Mouse (Mus musculus): Measurements from ENCODE around the gene Itpr1. TPM values are rescaled to one million over a fixed set of nuclear protein-coding genes. Genes with fewer than 3 reads are reported as not detected.

Itpr1 gene
- polyA plus RNA-seq, 1 experiment from 2014 or later = 7.4 TPM

DNA sequence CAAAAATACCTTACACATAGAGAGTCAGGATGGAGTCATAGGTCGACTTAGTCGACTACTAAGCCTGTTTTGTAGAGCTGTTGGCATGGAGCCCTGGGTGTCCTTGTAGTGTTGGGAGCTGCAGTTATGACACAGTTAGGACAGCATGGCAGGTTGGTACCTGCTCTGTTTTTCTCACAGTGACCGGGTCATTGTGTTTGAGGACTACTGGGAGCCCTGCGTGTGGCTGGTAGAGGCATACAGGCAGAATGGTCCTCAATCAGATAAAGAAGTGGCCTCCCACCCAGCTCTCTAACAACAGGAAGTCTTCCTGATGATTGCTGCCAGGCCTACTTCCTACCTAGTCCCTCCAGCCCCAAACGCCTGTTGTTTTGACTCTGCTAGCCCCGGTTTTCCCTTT lies 20.2 kb downstream of the Itpr1 start:
- Histone ChIP-seq H3K9ac (replicated peaks) (no peak overlapping the region), H3K4me1 (peaks cover 3% of the 10 kb centered on the region; the same call in 1 of the 2 replicates), H3K27ac (replicated peaks) (no peak overlapping the region), H3K4me3 (no peak overlapping the region), H3K4me2 (replicated peaks) (no peak overlapping the region), H3K27me3 (no peaks in the 10 kb centered on the region), H3K36me3 (no peaks in the 10 kb centered on the region), H3K9me3 (no peaks in the 10 kb centered on the region)
- 74% methylated on average over 6 of the region's 6 CpGs for WGBS
- no peak for ATAC-seq (ENCODE audit: low FRiP score, low read depth)

DNA sequence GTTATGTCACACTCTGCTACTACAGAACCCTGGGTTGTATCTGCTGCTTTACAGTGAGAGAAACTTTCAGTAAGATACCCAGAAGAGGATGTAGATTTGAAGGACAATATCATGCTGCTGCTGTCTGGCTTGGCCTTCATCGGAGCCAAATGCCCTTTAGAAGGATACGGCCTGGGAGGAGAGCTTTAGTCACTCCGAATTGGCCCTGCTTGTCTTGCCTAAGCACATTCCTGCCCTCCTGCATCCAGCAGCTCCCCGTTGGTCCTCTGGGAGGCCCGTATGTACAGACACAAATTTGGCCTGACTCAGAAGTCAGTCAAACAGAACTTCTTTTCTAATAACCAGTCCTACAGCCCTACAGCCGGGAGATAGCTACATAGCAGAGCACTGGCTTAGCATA lies 21.6 kb downstream of the Itpr1 start:
- H3K4me2 ChIP-seq (replicated peaks) = no peak overlapping the region
- H3K36me3 ChIP-seq = no peaks in the 10 kb centered on the region
- H3K9me3 ChIP-seq = no peaks in the 10 kb centered on the region
- no peak overlapping the region for H3K9ac ChIP-seq (replicated peaks)
- ATAC-seq (ENCODE audit: low FRiP score, low read depth) = no peak
- no peaks in the 10 kb centered on the region; the same call in 1 of the 2 replicates for H3K4me1 ChIP-seq
- H3K27ac ChIP-seq (replicated peaks) = no peak overlapping the region
- WGBS = 81% methylated on average over 6 of the region's 6 CpGs
- H3K27me3 ChIP-seq = no peaks in the 10 kb centered on the region
- H3K4me3 ChIP-seq = no peak overlapping the region

DNA sequence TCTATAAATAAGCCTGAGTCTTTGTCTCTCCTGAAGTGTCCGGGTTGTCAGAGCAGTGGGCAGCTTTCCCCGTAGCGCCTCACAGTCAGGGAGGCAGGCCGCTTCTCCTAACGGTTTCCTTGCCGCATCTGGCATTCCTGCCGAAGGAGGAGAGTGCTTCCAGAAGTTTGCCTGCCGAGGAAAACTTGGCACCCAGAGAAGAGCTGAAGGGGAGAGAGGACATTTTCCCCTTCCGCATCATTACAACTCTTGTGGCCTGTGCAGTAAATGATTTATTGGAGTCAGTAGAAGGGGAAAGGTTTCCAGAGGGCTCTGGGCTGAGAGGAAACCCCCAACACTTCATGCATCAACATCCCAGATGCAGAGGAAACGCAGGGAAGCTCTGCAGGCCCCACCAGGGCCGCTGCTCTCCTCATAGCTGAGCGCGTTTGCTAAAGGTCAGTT lies 22.8 kb downstream of the Itpr1 start:
- H3K27ac ChIP-seq (replicated peaks) = no peak overlapping the region
- H3K4me2 ChIP-seq (replicated peaks) = no peak overlapping the region
- no peaks in the 10 kb centered on the region for H3K36me3 ChIP-seq
- H3K27me3 ChIP-seq = no peaks in the 10 kb centered on the region
- no peaks in the 10 kb centered on the region; the same call in 1 of the 2 replicates for H3K4me1 ChIP-seq
- no peak overlapping the region for H3K9ac ChIP-seq (replicated peaks)
- H3K9me3 ChIP-seq = no peaks in the 10 kb centered on the region
- ATAC-seq (ENCODE audit: low FRiP score, low read depth) = no peak
- H3K4me3 ChIP-seq = no peak overlapping the region
- WGBS = 64% methylated on average over 13 of the region's 13 CpGs

DNA sequence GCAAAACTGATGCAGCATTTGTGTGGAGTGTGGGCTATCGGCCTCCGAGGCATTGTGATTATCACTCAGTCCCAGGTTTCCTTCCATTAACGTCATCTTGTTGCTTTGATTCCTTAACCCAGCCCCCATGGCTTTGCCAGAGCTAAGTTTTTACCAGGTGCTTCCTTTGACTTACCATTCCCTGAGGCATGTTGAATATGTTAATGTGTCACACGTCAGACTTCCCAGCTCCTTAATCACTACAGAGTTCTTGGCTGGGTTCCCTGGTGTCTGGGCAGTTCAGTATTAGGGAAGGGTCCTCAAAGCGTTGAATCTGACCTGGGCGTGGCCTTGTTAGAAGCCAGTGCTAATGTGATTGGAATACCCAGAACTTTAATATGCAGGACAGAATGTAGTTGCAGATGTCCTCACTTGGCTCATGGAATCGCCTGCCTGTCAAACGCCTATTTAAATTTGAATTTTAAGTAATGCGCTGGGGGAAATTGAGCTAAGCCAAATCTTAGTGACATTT lies 23.6 kb downstream of the Itpr1 start:
- peak; percentile 58; the same call in 1 of the 2 replicates for ATAC-seq (ENCODE audit: low FRiP score, low read depth)
- no peaks in the 10 kb centered on the region for H3K36me3 ChIP-seq
- H3K27me3 ChIP-seq = no peaks in the 10 kb centered on the region
- no peak overlapping the region for H3K4me2 ChIP-seq (replicated peaks)
- H3K9me3 ChIP-seq = no peaks in the 10 kb centered on the region
- 74% methylated on average over 9 of the region's 9 CpGs for WGBS
- no peak overlapping the region; the same call in 1 of the 2 replicates for H3K27ac ChIP-seq (replicated peaks)
- H3K4me1 ChIP-seq = no peaks in the 10 kb centered on the region; the same call in 1 of the 2 replicates
- no peak overlapping the region for H3K9ac ChIP-seq (replicated peaks)
- H3K4me3 ChIP-seq = no peak overlapping the region

DNA sequence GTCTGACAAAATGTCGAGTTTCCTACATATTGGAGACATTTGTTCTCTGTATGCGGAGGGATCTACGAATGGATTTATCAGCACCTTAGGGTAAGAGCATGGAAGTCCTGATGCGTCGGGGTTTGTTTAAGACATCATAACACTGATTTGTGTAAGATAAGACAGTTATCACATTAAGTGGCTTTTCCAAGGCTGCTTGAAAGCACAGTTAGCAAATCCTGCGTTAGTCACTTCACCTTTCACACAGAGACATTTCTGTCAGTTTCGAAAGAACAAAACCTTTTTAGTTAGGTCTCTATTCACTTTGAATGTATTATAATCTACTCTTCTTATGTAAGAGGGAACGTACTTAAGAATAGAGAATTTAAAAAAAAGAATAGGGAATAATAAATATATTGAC lies 24.1 kb downstream of the Itpr1 start:
- H3K36me3 ChIP-seq = no peaks in the 10 kb centered on the region
- H3K27me3 ChIP-seq = no peaks in the 10 kb centered on the region
- no peaks in the 10 kb centered on the region for H3K9me3 ChIP-seq
- H3K4me2 ChIP-seq (replicated peaks) = no peak overlapping the region
- no peak overlapping the region for H3K27ac ChIP-seq (replicated peaks)
- 87% methylated on average over 8 of the region's 8 CpGs for WGBS
- ATAC-seq (ENCODE audit: low FRiP score, low read depth) = no peak
- H3K4me1 ChIP-seq = no peaks in the 10 kb centered on the region; the same call in 1 of the 2 replicates
- no peak overlapping the region for H3K4me3 ChIP-seq
- H3K9ac ChIP-seq (replicated peaks) = no peak overlapping the region

DNA sequence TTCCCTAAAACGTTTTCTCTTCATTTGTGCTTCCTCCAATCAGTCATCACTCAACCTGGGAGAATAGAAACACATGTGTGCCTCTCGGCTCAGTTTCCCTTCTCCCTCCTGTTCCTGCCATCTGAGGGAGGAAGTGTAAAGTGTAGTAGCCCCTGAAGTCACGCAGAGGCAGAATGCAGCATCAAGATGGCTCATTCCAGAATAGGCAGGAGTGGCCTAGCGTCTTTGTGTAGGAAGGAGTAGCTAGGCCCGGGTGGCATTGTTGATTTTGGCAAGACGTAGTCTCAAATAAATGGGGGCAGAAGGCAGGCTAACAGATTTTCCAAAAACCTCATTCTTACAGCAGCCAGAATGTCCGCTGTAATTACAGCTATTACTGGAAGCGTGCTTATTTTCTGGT lies 24.7 kb downstream of the Itpr1 start:
- no peaks in the 10 kb centered on the region for H3K9me3 ChIP-seq
- no peaks in the 10 kb centered on the region for H3K27me3 ChIP-seq
- no peak overlapping the region for H3K9ac ChIP-seq (replicated peaks)
- no peak for ATAC-seq (ENCODE audit: low FRiP score, low read depth)
- no peaks in the 10 kb centered on the region; the same call in 1 of the 2 replicates for H3K4me1 ChIP-seq
- H3K4me3 ChIP-seq = no peak overlapping the region
- 83% methylated on average over 8 of the region's 8 CpGs for WGBS
- H3K36me3 ChIP-seq = no peaks in the 10 kb centered on the region
- no peak overlapping the region for H3K27ac ChIP-seq (replicated peaks)
- H3K4me2 ChIP-seq (replicated peaks) = no peak overlapping the region

DNA sequence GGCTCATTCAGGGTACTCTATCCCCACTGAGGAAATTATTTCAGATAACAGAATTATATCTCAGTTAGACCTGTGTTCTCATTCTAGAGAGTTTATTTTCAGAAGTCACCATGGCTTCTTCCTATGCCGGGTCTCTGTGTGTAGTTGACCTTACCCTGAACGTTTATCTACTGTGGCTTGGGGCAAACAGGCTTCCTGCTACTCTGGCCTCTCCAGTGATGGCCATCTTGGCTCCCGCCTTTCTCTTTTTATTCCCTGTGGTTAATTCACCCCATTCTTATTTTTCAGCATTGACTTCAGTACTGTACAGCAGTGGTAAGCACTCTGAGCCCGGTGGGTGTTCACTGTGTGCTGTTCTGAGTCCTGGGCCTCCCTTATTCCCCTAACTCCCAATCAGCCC lies 25.1 kb downstream of the Itpr1 start:
- 87% methylated on average over 4 of the region's 4 CpGs for WGBS
- H3K9ac ChIP-seq (replicated peaks) = no peak overlapping the region
- H3K4me1 ChIP-seq = no peaks in the 10 kb centered on the region; the same call in 1 of the 2 replicates
- no peaks in the 10 kb centered on the region for H3K9me3 ChIP-seq
- H3K4me2 ChIP-seq (replicated peaks) = no peak overlapping the region
- ATAC-seq (ENCODE audit: low FRiP score, low read depth) = no peak
- no peak overlapping the region for H3K27ac ChIP-seq (replicated peaks)
- H3K36me3 ChIP-seq = no peaks in the 10 kb centered on the region
- H3K4me3 ChIP-seq = no peak overlapping the region
- H3K27me3 ChIP-seq = no peaks in the 10 kb centered on the region

DNA sequence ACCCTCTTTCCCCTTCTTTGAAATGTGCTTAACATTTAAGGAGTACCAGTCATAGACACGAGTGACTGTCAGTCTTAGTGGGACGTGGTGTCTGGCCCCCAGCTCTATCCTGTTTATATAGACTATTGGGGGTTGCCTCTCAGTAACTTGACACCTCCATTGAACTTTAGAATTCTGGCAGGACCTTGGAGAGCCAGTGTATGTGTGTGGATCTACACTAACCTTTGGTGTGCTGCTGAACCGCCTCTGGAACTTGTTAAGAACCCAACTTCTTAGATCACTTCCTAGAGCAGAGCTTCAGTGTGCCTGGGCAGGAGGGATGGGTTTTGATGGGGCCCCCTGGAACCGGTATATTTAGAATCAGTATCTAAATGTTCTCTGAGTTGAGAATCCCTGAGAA lies 26.2 kb downstream of the Itpr1 start:
- Histone ChIP-seq H3K27ac (replicated peaks) (no peak overlapping the region), H3K9me3 (no peaks in the 10 kb centered on the region), H3K27me3 (no peaks in the 10 kb centered on the region), H3K4me3 (no peak overlapping the region), H3K9ac (replicated peaks) (no peak overlapping the region), H3K4me2 (replicated peaks) (no peak overlapping the region), H3K4me1 (no peaks in the 10 kb centered on the region; the same call in 1 of the 2 replicates), H3K36me3 (no peaks in the 10 kb centered on the region)
- no peak for ATAC-seq (ENCODE audit: low FRiP score, low read depth)
- 64% methylated on average over 4 of the region's 4 CpGs for WGBS

DNA sequence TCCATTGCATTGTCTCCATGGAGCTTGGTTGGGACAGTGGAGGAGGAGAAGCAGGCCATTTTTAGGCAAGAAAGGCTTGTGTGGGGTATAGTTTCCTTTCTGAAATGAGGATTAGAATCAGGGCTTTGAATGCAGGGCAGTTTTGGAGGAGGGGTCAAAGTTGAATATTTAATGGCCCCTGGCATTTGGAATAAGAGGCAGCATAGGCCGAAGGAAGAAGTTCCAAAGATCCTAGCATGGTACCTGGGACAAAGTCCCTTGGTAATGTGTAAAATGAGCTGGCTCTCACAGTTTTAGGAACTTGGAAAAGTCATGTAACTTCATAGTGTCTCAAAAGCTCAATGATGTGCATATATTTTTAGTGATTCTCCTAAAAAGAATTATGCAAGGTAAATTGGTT lies 27.1 kb downstream of the Itpr1 start:
- 93% methylated on average over 1 of the region's 1 CpGs for WGBS
- Histone ChIP-seq H3K27me3 (no peaks in the 10 kb centered on the region), H3K36me3 (no peaks in the 10 kb centered on the region), H3K4me3 (no peak overlapping the region), H3K4me1 (no peaks in the 10 kb centered on the region; the same call in 1 of the 2 replicates), H3K4me2 (replicated peaks) (no peak overlapping the region), H3K27ac (replicated peaks) (no peak overlapping the region), H3K9ac (replicated peaks) (no peak overlapping the region), H3K9me3 (no peaks in the 10 kb centered on the region)
- ATAC-seq (ENCODE audit: low FRiP score, low read depth) = no peak

DNA sequence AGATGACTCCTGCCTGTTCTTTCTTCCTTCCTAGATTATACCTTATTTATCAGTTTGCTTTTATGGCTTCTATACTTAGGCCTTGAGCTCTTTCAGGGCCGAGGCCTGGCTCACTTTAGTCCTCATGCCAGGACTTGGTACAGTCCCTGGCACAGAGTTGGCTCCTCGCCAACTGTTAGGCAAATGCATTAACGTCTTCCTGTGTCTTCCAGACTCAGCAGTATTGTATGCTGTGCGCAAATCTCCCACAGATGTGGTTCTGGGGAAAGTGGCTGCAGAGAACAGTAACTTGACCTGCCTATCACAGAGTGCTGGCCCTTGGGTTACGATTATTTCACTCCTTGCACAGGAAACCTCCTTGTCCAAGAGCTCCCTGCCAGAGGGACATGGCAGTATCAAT lies 27.9 kb downstream of the Itpr1 start:
- no peaks in the 10 kb centered on the region; the same call in 1 of the 2 replicates for H3K4me1 ChIP-seq
- H3K4me3 ChIP-seq = no peak overlapping the region
- no peaks in the 10 kb centered on the region for H3K27me3 ChIP-seq
- H3K36me3 ChIP-seq = no peaks in the 10 kb centered on the region
- ATAC-seq (ENCODE audit: low FRiP score, low read depth) = no peak
- H3K9ac ChIP-seq (replicated peaks) = no peak overlapping the region
- 79% methylated on average over 5 of the region's 5 CpGs for WGBS
- no peak overlapping the region for H3K4me2 ChIP-seq (replicated peaks)
- no peak overlapping the region for H3K27ac ChIP-seq (replicated peaks)
- H3K9me3 ChIP-seq = no peaks in the 10 kb centered on the region

DNA sequence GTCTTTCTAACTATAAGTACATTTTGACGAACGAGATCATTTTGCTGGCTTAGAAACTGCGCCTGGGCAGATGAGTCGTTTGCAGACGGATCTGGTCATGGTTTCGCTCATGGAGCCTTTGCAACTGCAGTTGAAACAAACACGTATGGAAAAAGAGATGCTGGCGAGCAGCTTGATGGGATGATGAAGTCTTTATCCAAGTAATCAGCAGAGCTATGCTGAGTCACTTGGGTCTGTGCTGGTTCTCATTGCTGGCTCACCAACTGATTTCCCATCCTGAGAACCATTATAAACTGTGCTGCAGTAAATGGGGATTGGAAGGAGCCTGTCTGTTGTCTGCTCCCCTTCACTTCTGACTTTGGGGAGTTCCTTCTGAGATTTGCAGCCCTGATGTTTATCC lies 31.7 kb downstream of the Itpr1 start:
- Histone ChIP-seq H3K9me3 (no peaks in the 10 kb centered on the region), H3K4me3 (no peak overlapping the region), H3K4me1 (peaks cover 12% of the 10 kb centered on the region), H3K27ac (replicated peaks) (no peak overlapping the region), H3K9ac (replicated peaks) (no peak overlapping the region), H3K27me3 (no peaks in the 10 kb centered on the region), H3K36me3 (no peaks in the 10 kb centered on the region), H3K4me2 (replicated peaks) (no peak overlapping the region)
- WGBS = 91% methylated on average over 8 of the region's 8 CpGs
- ATAC-seq (ENCODE audit: low FRiP score, low read depth) = no peak

DNA sequence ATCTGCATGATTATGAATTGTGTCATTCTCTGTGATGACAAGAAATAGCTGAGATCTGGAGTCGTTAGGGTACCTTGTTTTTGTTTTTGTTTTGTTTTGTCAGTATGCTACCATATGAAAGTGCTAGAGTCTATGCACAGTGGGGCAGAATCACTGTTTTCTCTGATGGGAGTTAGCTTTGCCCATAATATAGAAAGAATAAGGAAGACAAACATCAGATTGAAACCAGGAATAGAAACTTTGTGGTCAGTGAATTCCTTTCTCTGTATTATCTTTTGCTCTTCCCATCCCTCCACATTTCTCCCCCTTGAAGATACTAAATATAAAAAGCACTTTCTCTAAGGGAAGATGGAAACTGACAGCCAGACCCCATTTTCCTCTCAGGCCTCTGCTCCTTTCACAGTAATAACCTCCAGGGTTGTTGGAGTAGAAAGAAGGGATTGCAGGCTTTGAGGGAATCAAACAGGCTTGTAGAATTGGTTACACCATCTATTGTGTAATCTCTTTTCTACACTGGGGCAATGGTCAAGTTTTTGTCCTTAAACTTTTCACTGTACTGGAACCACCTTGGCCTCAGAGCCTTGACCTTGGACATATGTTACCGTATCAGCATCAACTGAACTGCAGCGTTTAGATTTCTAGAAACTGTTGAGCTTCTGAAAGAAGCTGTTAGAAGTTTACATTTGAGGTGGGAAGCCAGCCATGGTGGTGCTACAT lies 33.6 kb downstream of the Itpr1 start:
- Histone ChIP-seq H3K4me2 (replicated peaks) (no peak overlapping the region), H3K4me3 (no peak overlapping the region), H3K27ac (replicated peaks) (no peak overlapping the region), H3K9me3 (no peaks in the 10 kb centered on the region), H3K9ac (replicated peaks) (no peak overlapping the region), H3K36me3 (no peaks in the 10 kb centered on the region), H3K4me1 (peaks cover 13% of the 10 kb centered on the region), H3K27me3 (no peaks in the 10 kb centered on the region)
- ATAC-seq (ENCODE audit: low FRiP score, low read depth) = no peak
- WGBS = 83% methylated on average over 3 of the region's 3 CpGs
